Comparison of ENCODE assay signal across 17 mouse cellular contexts in the genomic region with DNA sequence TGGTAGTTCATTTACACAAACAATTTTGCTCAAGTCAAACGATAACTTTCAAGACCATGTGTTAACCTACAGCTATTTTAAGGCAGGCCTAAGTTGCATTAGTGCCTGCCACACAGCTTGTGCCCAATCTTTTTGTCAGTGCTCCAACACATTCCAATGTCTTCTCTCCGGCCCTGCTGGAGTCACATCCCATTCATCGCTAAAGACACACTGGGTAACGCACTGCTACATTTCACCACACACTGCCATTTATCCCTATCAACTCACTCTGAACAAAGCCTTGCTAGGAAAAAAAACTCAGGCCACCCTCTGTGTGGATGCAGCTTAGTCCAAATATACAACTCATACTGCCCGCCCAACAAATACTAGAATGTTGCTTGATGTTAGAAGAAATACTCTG. TPM values are rescaled to one million over a fixed set of nuclear protein-coding genes. Genes with fewer than 3 reads are reported as not detected.
DNase-seq lines count a peak whose midpoint lies in the region; ATAC-seq and TF ChIP-seq lines count a peak whose summit lies in the region.
"Had no signal": no experiment of that assay in that cellular context is flagged by ENCODE, and none has a peak within 500 bp of the region (broad histone marks: within the 10 kb centered on the region; RNA-seq: fewer than 3 reads in every experiment).

No protein-coding gene starts in this region.

- H3K4me1 ChIP-seq in hindbrain, embryonic 16.5 days (ENCODE audit: control insufficient read depth, insufficient read depth, low read depth, low read length): peaks cover 5% of the 10 kb centered on the region
- peaks cover 6% of the 10 kb centered on the region for H3K4me1 ChIP-seq in hindbrain, postnatal 0 days (ENCODE audit: insufficient read depth, low read length)
- peaks cover 43% of the 10 kb centered on the region for H3K4me1 ChIP-seq in heart, embryonic 16.5 days (ENCODE audit: control insufficient read depth, insufficient read depth, low read length)
- H3K4me1 ChIP-seq in forebrain, embryonic 10.5 days: no peaks in the 10 kb centered on the region
- H3K4me1 ChIP-seq: limb, embryonic 10.5 days; midbrain, embryonic 10.5 days had no signal

- H3K4me2 ChIP-seq in hindbrain, embryonic 16.5 days (ENCODE audit: low read length): no peak overlapping the region
- H3K4me2 ChIP-seq in hindbrain, postnatal 0 days (ENCODE audit: low read depth, low read length): no peak overlapping the region
- H3K4me2 ChIP-seq in heart, embryonic 16.5 days (ENCODE audit: low read depth, low read length): peak overlapping the region; percentile 55
- H3K4me2 ChIP-seq: kidney, embryonic 15.5 days; liver, embryonic 11.5 days; neural tube, embryonic 12.5 days; stomach, embryonic 15.5 days had no signal

- H3K36me3 ChIP-seq in hindbrain, embryonic 16.5 days (ENCODE audit: control insufficient read depth, insufficient read depth, low read length): no peaks in the 10 kb centered on the region
- no peaks in the 10 kb centered on the region for H3K36me3 ChIP-seq in hindbrain, postnatal 0 days (ENCODE audit: insufficient read depth, low read length)
- peaks cover 5% of the 10 kb centered on the region for H3K36me3 ChIP-seq in heart, embryonic 16.5 days (ENCODE audit: control insufficient read depth, insufficient read depth)
- no peaks in the 10 kb centered on the region for H3K36me3 ChIP-seq in forebrain, embryonic 10.5 days (replicated peaks)
- H3K36me3 ChIP-seq: limb, embryonic 10.5 days; midbrain, embryonic 10.5 days; stomach, embryonic 15.5 days had no signal

- no peaks in the 10 kb centered on the region for H3K27me3 ChIP-seq in hindbrain, embryonic 16.5 days (replicated peaks; ENCODE audit: control insufficient read depth, insufficient read depth, low read length)
- no peaks in the 10 kb centered on the region for H3K27me3 ChIP-seq in hindbrain, postnatal 0 days (ENCODE audit: insufficient read depth, low read length)
- H3K27me3 ChIP-seq in heart, embryonic 16.5 days (ENCODE audit: control insufficient read depth, insufficient read depth, low read length): no peaks in the 10 kb centered on the region
- H3K27me3 ChIP-seq in forebrain, embryonic 10.5 days (ENCODE audit: poor library complexity, severe bottlenecking): no peaks in the 10 kb centered on the region
- H3K27me3 ChIP-seq: kidney, embryonic 15.5 days; neural tube, embryonic 12.5 days; stomach, embryonic 15.5 days had no signal

- DNase-seq in hindbrain, postnatal 0 days (ENCODE audit: low spot score): no peak
- peak; percentile 11 for DNase-seq in R1 (ENCODE audit: low read depth, low spot score)
- peak; percentile 60 for DNase-seq in heart, adult 8-10 months (ENCODE audit: low spot score)
- DNase-seq in cerebellum, postnatal 14 days: no peak
- no peak for DNase-seq in forebrain, embryonic 10.5 days (ENCODE audit: extremely low spot score, low spot score)
- DNase-seq: cerebellum, postnatal 25 days; lung, postnatal 4 days; right cerebral cortex, postnatal 14 days; thymus, adult 2 months had no signal

- ATAC-seq in hindbrain, embryonic 16.5 days: peak; percentile 31; the same call in 1 of the 2 replicates
- no peak for ATAC-seq in hindbrain, postnatal 0 days
- ATAC-seq in heart, embryonic 16.5 days (replicated peaks; ENCODE audit: extremely low read depth, insufficient read depth, low FRiP score): peak; percentile 79

- no peak overlapping the region for H3K27ac ChIP-seq in hindbrain, embryonic 16.5 days (ENCODE audit: low read depth, low read length)
- H3K27ac ChIP-seq in hindbrain, postnatal 0 days: no peak overlapping the region
- peak overlapping the region; percentile 91 for H3K27ac ChIP-seq in heart, embryonic 16.5 days (ENCODE audit: low read length)
- H3K27ac ChIP-seq in forebrain, embryonic 10.5 days: no peak overlapping the region
- H3K27ac ChIP-seq: kidney, embryonic 15.5 days; limb, embryonic 10.5 days; midbrain, embryonic 10.5 days; neural tube, embryonic 12.5 days; stomach, embryonic 15.5 days had no signal

- H3K9ac ChIP-seq in hindbrain, embryonic 16.5 days (ENCODE audit: low read depth, low read length): no peak overlapping the region
- H3K9ac ChIP-seq in hindbrain, postnatal 0 days (replicated peaks; ENCODE audit: low read length): no peak overlapping the region
- H3K9ac ChIP-seq in heart, embryonic 16.5 days (ENCODE audit: low read length): peak overlapping the region; percentile 28; the same call in 1 of the 2 replicates
- H3K9ac ChIP-seq: kidney, embryonic 15.5 days; neural tube, embryonic 12.5 days; stomach, embryonic 15.5 days had no signal

- 46% methylated on average over 5 of the region's 5 CpGs for WGBS in hindbrain, embryonic 16.5 days
- WGBS in hindbrain, postnatal 0 days: 39% methylated on average over 5 of the region's 5 CpGs
- WGBS in heart, embryonic 16.5 days: 27% methylated on average over 5 of the region's 5 CpGs
- 86% methylated on average over 5 of the region's 5 CpGs for WGBS in forebrain, embryonic 10.5 days

- no peak overlapping the region for H3K4me3 ChIP-seq in hindbrain, embryonic 16.5 days (ENCODE audit: low read length)
- H3K4me3 ChIP-seq in hindbrain, postnatal 0 days (ENCODE audit: low read length): no peak overlapping the region
- H3K4me3 ChIP-seq in heart, embryonic 16.5 days (ENCODE audit: low read length): no peak overlapping the region
- H3K4me3 ChIP-seq in forebrain, embryonic 10.5 days: no peak overlapping the region
- H3K4me3 ChIP-seq: kidney, embryonic 15.5 days; limb, embryonic 10.5 days; midbrain, embryonic 10.5 days; neural tube, embryonic 12.5 days; stomach, embryonic 15.5 days had no signal

- no peaks in the 10 kb centered on the region for H3K9me3 ChIP-seq in hindbrain, embryonic 16.5 days (ENCODE audit: control insufficient read depth, low read length)
- no peaks in the 10 kb centered on the region for H3K9me3 ChIP-seq in hindbrain, postnatal 0 days (ENCODE audit: low read length)
- H3K9me3 ChIP-seq in heart, embryonic 16.5 days (replicated peaks; ENCODE audit: control insufficient read depth, low read length): peaks cover 4% of the 10 kb centered on the region
- H3K9me3 ChIP-seq in forebrain, embryonic 10.5 days: no peaks in the 10 kb centered on the region; the same call in 1 of the 2 replicates
- H3K9me3 ChIP-seq: kidney, embryonic 15.5 days; limb, embryonic 10.5 days; midbrain, embryonic 10.5 days; neural tube, embryonic 12.5 days; stomach, embryonic 15.5 days had no signal

- no peak for TF ChIP-seq CTCF in hindbrain, postnatal 0 days (IDR thresholded peaks at IDR 0.05; ENCODE audit: low read depth)

RNA-seq across cellular contexts. Expression of a gene that starts 11.5 kb away (rescaled TPM):
- polyA plus RNA-seq in hindbrain, embryonic 16.5 days (2015; fragmentation: Nextera tagmentation; extraction: Ambion mirVana): 182 and 196 TPM in 2 replicates
- 247 and 255 TPM in 2 replicates for total RNA-seq in hindbrain, postnatal 0 days (2014; rRNA removed)
- polyA plus RNA-seq in hindbrain, postnatal 0 days (2015; fragmentation: Nextera tagmentation; extraction: Ambion mirVana): 161 and 162 TPM in 2 replicates
- total RNA-seq in heart, adult 8-10 months (2022): 100 to 1,000 TPM; 542 to 588 (median 572) TPM
- polyA plus RNA-seq in heart, embryonic 16.5 days (2015; fragmentation: Nextera tagmentation; extraction: Ambion mirVana): 164 and 178 TPM in 2 replicates
- polyA plus RNA-seq in forebrain, embryonic 10.5 days (2016; fragmentation: Nextera tagmentation; extraction: Ambion mirVana): 57.3 and 59.4 TPM in 2 replicates

Comparison
In these comparisons a context has a peak if more than half of its experiments do, and no peak if none do; other contexts are left out.
1. DNase-seq: peak in R1 (single experiment) and heart, adult 8-10 months (single experiment); none in hindbrain, postnatal 0 days (single experiment), cerebellum, postnatal 14 days (0 of 2) and forebrain, embryonic 10.5 days (single experiment).